Mouse (Mus musculus) ES-CJ7 (cell line): ENCODE measurements around the gene Neurl4.
"Not testable (repeated sequence)": the region's sequence is repeated elsewhere in the genome, so short reads cannot be mapped to it uniquely, and the experiment has no call there.

Experiments
- DNase-seq: peaks from one replicate; pipeline ENCODE4 v3.0.0; 2011; ENCODE audit warnings: low read depth, low spot score

The Neurl4 gene

DNA sequence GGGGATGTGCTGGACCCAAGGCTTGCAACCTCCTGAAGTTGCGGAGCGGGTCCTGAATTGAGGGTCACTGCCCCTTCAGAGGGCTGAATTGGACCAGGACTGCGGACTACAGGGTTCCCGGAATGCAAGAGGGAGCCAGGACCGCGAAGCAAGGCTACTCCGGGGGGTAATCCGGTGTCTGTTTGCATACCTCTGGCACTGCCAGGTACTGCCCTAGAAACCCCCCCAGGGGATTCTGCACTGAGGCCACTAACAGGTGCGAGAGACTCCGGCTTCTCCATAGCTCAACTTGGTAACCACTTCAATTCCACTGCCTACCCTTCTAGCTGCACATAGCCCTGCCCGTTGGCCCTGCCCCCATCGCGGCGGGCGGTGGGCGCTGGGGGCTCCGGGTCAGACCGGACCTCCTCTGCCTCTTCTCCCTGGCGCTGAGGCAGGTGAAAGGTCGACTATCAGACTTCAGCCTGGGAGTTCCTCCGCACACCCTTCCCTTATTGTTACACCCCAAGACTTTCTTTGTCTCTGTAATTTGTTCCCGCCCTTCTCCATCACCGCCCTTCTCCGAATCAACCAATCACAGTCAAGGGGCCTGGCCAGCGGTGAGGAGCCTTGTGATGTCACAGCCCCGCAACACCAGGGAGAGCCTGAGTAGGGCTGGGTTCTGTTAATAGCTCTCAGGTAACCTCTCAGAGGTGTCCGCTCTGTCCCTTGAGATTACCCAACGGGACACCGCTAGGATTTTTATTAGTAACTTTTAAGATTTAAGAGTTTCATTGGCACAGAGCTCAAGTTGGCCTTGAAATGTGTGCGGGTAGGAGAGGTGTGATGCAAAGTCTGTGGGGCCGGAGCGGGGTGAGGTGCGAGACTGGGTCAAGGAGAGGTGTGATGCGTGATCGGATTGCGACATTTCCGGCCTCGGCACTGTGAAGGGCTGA, at the start of gene Neurl4, which contains the start of gene 2810408A11Rik:
Gene Neurl4 (plus strand): TSS at position 602 of the 935 bp plus-strand sequence.
Gene 2810408A11Rik (minus strand): TSS at position 517 of the 935 bp plus-strand sequence.
- peak; percentile 99 for DNase-seq

DNA sequence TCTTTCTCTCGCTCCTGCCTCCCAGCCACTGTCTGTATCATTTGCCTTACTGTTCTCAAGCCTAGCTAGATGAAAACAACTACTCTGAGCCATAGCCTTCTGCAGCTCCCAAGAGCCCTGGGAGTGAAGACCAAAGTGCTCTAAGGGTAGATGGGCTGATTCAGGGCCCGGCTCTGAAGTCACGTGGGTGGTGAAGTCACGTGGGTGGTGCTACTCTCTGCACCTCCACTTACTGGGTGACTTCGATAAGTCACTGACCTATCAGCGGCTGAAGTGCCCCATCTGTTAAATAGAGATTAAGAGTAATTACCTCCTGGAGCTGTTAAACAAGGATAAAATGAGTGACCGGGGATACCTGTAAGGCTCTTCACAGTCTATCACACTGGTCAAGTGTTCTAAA, 46.9 kb upstream of the Neurl4 start:
- DNase-seq: peak; percentile 54

DNA sequence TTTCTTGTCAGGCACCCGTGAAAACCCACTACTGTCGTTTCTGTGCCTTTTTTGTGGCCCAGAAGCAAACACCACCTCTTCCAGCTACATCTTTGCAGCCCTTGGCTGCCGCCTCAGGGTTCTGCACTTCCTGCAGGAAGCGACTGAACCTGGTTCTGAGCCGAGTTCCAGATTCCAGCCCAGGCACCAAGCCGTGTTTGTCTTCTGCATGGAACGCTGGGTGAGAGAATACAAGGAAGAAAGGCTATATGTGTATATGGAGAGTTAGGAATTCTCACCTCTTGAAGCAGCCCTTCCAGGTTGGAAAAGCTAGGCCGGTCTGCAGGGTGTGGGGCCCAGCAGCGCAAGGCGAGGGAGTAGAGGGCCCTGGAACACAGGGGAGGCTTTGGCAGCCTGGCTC, 46.2 kb upstream of the Neurl4 start:
- DNase-seq: no peak

DNA sequence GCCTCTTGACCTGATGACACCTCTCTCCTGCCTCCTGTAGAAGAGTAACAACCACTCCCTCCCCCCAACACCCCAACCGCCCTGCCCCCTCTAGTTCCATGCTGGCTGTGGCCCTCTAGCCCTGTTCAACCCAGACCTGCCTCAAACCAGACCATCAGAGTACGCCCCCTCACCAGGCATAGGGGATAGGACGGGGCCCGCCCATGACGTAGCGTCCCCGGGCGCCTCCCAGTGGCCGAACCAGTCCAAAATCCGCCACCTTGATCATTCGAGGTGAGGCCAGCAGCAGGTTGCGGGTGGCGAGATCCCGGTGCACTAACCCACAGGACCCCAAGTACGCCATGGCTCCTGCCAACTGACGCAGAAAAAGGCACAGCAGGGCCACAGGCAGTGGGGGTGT, 45.5 kb upstream of the Neurl4 start:
- DNase-seq: peak; percentile 92

DNA sequence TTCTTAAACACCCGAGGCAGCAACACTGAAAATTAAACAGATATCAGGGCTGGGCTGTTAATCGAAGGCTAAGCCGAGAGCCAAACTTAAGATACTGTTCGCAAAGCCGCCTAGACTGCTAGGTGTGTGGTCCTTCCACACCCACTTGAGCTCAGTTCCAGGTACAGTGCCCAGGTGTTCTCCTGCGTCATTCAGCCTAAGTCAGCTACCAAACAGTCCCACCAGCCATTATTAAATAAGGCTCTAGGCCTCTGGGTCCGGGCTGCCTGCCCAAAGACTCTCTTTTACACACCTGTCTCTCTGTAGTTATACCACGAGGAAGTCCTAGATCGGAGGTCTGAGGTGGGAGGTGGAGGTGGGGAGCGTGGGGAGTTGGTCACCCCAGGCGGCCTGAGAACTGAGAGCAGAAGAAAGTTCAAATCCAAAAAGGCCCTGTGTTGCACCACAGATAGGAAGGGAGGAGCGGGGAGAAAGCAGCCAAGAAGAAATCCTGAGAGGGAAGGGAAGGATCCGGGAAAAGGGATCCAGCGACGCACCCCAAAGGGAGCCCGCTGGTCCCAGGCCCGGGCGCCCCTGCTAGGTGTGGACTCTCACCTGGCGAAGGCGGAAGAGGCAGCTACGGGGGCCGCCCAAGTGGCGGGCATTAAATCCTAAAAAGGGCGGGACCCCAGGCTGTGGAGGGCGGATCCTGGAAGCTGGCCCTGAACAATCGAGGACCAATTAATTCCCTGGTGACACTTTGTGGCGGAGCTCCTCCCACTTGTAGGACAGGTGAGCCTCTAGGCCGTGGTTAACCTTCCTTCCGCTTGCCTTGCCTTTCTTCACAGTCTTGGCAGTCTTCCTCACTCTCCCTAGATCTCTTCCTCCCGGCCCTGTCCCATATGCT, 42.5 kb upstream of the Neurl4 start, which contains the start of gene Tnk1:
Gene Tnk1 (minus strand): TSS at position 618 of the 886 bp plus-strand sequence.
- DNase-seq: peak; percentile 76

DNA sequence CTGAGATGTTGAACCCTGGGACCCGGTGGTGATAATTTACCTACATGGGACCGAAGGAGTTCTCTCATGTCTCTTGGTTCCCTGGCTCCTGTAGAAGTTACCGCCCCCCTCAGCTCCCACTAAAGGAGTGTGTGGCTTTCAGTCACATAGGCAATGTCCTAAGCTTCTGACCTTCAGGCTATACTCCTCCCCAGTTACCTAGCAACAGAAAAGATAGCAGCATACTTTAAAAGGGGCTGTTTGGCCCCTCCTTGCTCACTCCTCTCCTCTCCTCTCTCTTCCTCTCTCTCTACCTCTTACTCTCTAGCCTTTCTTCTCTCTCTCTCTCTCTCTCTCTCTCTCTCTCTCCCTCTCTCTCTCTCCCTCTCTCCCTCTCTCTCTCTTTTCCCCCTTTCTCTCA, 37.1 kb upstream of the Neurl4 start:
- not testable (repeated sequence) for DNase-seq

DNA sequence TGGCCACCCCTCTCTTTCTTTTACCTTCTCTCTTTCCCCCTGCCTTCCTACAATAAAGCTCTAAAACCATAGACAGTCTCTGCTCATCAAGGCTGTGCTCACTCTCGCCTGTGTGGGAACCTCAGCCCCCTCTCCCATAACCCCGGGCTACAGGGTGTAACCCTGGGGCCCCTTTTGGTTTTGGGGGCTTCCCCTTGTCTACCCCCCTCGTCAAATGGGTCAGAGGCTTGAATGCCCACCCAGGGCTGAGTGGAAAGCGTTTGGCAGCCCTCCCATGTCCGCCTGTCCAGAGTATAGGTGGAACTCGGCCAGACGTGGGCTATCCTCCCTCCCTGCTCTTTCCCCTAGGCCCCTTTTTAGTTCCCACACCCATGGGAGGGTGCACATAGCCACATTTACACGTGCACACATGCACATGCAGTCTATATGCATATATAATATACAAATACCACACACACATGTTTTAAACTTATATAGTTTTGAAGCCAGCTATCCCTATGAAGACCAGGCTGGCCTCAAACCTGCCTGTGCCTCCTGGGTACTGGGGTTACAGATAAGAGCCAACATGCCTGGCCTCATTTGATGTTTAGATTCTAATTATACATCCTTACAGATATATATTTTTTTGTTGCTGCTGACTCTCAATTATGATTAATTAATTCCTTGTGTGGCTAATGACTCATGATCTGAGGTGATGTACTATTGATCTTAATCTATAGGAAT, 36.6 kb upstream of the Neurl4 start:
- DNase-seq: no peak

DNA sequence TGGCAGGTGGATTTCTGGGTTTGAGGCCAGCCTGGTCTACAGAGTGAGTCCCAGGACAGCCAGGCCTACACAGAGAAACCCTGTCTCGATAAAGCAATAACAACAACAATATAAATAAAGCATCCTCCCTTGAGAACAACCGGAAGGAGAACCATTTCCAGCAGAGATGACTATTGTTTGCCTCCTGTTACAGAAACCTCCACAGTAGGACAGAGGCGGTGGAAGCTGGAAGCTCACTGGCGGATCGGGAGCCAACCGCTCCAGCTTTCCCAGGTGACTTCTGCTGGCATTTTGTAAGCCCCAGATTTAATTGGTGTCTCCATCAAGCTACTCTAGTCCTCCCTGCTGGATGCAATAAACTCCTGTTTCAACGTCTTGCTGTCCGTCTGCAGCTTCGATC, 35.3 kb upstream of the Neurl4 start:
- DNase-seq: no peak

DNA sequence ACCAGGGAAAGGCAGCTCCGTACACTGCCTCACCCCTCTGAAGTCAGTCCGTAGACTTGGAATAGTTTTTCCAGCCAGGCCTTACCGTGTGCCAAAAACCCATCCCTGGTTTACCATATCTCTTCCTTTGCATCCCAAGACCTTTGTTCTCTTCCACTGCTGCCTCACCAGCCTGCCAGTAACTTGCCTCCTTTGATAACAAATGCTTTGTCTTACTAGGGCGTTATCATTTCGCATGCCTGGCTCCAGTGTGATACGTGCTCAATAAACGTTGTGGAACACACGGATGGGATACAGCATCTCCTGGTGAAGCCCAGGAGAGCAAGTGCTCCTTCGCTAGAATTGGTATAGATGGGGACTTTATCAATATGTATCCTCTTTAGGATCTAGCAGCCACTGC, 33.5 kb upstream of the Neurl4 start:
- DNase-seq: no peak

DNA sequence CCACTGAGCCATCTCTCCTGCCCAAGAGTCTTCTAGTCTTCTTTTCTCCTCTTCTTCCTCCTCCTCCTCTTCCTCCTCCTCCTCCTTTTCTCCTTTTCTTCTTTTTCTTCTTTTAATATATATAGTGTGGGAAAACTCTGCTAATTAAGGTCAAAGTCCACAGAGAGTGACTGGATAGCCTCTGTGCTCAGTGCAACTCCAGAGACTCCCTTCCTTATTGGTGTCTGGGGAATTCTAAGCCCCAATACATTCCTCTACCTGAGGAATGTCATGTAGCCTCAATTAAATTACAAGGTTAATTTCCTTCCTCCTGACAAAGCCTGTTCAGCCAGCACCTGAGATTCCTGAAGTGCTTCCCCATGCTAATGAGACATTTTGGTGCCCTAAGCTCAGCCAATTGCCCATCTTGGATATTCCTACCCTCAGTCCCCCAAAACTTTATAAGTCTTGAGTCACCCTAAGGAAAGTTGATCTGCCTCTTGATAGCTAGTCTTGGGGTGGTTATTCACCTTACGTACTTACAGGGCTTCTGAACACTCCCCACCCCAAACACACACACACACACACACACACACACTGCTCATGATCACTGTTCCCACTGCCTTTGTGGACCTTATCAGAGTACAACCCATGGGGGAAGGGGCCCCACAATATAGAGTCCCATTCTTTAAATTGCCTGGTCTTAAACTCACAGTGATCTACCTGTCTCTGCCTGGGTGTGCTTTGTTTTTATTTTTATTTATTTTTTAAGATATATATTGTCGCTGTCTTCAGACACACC, 30.4 kb upstream of the Neurl4 start:
- no peak for DNase-seq

DNA sequence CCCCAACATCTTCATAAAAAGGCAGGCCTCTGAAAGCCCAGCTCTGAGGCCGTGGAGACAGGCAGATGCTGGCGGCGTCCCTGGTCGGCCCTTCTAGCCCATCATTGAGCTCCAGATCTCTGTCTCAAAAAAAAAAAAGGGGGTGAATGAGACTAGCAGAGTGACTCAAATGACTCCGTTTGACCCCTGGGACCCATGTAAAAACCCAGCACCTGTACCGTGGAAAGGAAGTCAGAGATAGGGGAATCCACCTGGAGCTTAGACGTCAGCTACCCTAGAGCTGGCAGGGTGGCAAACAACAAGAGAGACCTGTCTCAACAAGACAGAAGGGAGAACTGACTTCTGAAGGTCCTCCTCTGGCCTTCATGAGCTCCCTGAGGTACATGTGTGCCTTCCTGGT, 29.1 kb upstream of the Neurl4 start:
- no peak for DNase-seq

DNA sequence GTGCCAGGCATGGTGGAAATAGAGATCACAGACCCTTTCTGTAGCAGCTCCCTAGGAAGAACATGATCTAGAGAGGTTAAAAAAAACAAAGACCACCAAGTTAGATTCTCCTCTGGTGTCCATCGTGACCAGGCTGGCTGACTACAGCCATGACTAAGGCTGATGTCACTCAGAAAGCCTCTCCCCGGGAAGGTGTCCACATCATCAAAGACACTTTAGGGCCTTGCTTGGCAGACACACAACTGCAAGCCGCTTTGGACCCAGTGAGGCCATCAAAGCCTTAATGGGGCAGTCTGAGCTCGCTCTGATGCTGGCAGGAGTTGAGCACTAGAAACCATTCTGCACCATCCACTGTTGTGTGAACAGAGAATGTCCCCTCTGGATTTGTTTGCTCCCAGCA, 28.4 kb upstream of the Neurl4 start:
- no peak for DNase-seq

DNA sequence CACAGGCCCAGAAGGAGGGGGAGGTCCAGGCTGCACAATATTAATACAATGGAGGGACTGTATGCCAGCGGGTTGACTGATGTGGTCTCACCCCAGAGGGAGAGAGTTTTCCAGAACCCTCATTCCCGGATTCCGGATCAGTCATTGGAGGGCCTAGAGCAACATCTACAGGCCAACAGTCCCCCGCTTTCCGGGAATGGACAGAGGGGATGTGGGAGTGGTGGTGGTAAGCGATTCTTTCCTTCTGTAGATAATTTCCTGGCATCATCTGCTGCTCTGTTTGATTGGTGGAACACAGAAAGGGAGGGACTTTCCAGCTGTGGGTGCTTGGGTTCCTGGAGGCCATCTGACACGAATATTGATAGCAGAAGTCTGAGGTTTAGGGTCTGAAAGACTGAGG, 24.7 kb upstream of the Neurl4 start:
- DNase-seq: no peak

DNA sequence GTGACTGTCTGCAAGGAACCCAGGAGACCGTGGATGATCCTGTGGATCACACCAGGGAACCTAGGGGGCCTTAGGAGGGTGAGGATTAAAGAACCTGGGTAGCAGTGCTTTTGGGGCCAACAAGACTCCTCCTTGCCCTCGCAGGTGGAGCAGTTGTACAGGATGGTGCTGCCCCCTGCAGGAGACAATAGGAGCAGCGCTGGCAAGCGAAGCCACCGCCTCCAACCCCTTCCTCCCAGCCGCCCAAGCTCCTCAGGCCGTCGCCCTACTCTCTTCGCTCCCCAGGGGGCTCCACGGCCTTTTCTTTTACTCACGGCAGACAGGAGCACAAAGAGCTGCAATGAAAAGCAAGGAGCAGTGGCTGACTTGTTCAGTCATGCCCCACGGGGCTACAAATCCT, 24.0 kb upstream of the Neurl4 start:
- DNase-seq: peak; percentile 95

DNA sequence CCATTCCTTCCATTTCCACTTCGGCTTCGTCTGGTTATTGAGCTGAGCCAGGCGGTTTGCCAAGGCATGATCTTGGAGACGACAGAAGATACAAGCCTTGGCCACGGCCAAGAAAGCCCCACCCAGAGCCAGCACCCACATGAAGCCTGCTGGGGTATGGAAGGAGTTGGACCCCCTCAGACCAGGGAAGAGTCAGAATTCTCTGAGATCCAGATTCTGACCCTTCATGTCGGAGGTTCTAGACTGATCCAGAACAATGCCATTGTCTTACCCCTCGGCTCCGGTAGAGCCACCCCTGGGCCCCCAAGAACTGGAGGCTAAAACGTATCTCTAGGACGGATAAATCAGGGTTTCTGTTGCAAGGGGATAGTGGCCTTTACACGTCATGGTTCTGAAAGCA, 23.0 kb upstream of the Neurl4 start, which contains the start of gene Tmem95:
Gene Tmem95 (minus strand): TSS at position 141 of the 400 bp plus-strand sequence.
- no peak for DNase-seq

DNA sequence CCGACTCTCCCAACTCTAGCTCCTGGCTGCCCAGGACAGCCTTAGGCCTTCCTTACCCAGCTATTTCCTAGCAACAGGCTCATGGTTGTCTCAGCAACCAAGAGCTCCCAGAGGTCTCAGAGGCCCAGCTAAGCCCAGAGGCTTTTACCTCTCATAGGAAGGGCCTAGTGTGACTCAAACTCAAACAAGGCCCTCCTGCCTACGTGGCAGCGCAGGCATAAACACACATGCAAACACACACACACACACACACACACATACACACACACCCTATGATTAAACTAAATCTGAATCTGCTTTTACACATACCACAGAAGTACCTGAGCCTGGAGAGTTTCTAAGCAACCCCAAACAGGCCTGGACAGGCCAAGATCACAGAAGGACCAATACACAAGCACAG, 22.5 kb upstream of the Neurl4 start:
- no peak for DNase-seq

DNA sequence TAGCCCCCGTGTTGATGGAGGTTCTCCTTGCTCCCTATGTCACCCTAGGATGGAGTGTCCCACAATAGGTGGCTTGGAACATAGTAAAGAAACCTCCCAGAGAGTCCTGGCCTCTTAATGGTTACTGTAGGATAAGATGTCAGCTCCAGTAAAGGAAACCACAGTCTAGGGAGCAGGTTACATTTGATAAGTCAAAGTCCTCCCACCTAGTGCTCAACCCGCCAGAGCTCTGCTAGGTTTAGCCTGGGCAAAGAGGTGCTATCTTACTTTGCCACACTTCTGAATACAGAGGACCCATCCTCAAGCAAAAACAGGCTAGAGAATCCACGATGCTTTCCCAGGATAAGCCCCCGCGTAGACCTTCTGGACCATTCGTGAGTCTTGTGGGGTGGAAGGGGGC, 21.9 kb upstream of the Neurl4 start:
- DNase-seq: no peak

DNA sequence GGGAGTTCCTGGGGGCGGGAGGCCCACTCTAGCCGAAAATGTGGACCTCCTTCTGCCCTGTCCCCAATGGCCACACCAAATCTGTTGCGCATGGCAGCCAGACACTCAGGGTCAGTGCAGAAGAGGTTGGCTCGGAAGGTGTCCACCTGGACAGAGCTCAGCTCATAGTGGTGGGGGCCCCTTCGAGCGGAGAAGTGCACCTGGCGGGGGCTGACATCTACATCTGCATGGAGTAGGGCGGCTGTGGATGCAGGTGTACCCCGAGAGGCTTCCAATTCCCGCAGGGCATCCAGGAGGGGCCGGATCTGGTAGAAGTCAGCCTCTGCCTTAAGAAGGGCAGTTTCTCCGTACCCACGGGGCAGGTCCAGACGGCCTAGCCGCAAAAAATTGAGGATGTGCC, 21.2 kb upstream of the Neurl4 start:
- DNase-seq: no peak

DNA sequence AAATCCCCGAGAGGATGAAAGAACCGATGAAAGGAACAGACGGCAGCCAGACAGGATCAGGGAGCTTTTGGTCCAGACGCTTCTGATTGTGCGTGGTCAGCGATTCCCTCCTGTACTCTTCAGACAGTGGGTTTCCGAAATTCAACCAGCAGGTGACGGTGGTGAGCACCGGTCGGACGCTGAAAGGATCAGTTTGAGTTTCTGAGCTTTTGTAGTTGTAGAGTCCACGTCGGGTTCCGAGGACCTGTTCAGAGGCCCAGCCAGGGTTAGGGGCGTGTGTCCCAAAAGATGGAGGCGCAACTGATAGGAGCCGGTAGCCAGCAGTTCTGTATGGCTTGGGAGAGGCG, 20.4 kb upstream of the Neurl4 start:
- peak; percentile 78 for DNase-seq

DNA sequence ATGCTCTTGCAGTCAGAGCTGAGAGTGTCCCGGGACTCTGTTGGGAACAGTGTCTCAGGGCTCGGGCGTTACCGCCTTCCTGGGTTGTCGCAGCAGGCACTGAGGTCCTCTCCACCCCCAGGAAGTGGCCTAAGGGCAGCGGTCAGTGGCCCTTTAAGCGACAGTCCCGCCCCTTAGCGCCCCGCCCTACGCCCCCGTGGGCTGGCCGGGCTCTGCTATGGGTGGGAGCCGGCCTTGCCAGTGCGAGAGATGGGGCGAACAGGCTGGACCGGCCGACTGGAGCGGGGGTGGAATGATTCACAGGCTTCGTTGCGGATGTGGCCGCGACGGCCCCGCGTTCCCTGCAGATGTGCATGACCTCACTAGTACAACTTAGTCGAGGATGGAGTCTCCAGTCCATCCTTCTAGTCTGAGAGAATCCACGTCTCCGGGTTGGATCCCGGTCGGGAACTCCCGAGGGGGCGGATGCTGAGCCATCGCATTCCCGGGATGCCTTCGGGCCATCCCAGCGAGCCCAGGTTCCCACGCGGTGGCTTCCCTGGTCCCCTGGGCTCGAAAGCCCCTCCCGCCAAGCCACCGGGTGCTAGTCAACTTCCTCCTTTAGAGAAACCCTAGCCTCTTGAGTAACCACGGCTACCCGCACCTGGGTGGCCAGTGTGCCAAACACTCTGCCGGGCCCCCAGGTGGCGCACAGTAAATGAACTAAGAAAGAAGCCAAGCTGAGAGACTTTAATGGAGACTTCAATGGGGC, 19.8 kb upstream of the Neurl4 start, which contains the start of gene Kctd11:
Gene Kctd11 (minus strand): TSS at position 554 of the 751 bp plus-strand sequence.
- DNase-seq: peak; percentile 77
